Mouse (Mus musculus) ES-E14 (cell line): ENCODE data around the gene Galnt17. TPM values are rescaled to one million over a fixed set of nuclear protein-coding genes. Genes with fewer than 3 reads are reported as not detected.

Experiments
- DNase-seq: peaks from one replicate; pipeline ENCODE4 v3.0.0-alpha.2; 2013; ENCODE audit warnings: low read depth, low spot score
- H3K27ac ChIP-seq: 2 replicates; pipeline ENCODE4 v1.5.1; 2012; ENCODE audit warnings: low read depth, mild to moderate bottlenecking, low read length, moderate library complexity, mixed read lengths; ENCODE audit not compliant: poor library complexity, insufficient read depth, severe bottlenecking
- H3K36me3 ChIP-seq: 2 replicates; pipeline ENCODE4 v1.6.1; 2012; ENCODE audit warnings: mild to moderate bottlenecking, low read length, moderate library complexity, mixed read lengths; ENCODE audit not compliant: control insufficient read depth, poor library complexity, insufficient read depth, severe bottlenecking
- H3K4me1 ChIP-seq, 2 experiments: fragments of 150-350 bp in 1 of 2; sonication (generic) in 1 of 2; 2 replicates each; pipeline ENCODE4 v1.6.1; 2012; ENCODE audit warnings: low read length in 2 of 2, mild to moderate bottlenecking in 1 of 2, mixed read lengths in 1 of 2; ENCODE audit not compliant: control insufficient read depth in 2 of 2, insufficient read depth in 2 of 2, poor library complexity in 1 of 2
- H3K4me3 ChIP-seq, 2 experiments: fragments of 150-350 bp in 1 of 2; sonication (generic) in 1 of 2; 2 replicates each; pipeline ENCODE4 v1.5.1; 2012; ENCODE audit warnings: low read length in 2 of 2, low read depth in 1 of 2, mild to moderate bottlenecking in 1 of 2, mixed read lengths in 1 of 2; ENCODE audit not compliant: insufficient read depth in 1 of 2, poor library complexity in 1 of 2, severe bottlenecking in 1 of 2
- H3K9ac ChIP-seq: 2 replicates; pipeline ENCODE4 v1.6.1; 2012; ENCODE audit warnings: low read depth, mild to moderate bottlenecking, low read length, mixed read lengths; ENCODE audit not compliant: poor library complexity, insufficient read depth, severe bottlenecking
- H3K9me3 ChIP-seq: fragments of 150-350 bp; sonication (generic); 2 replicates; pipeline ENCODE4 v1.6.1; 2012; ENCODE audit warnings: low read depth, mild to moderate bottlenecking, low read length; ENCODE audit not compliant: control insufficient read depth, insufficient read depth
- CHD2 ChIP-seq: IDR thresholded peaks from 2 replicates; pipeline ENCODE4 v1.6.1; 2014; ENCODE audit warnings: mild to moderate bottlenecking, low read depth, low read length, inconsistent platforms
- HCFC1 ChIP-seq: IDR thresholded peaks from 2 replicates; pipeline ENCODE4 v1.6.1; 2012; ENCODE audit warnings: low read length, inconsistent platforms, borderline replicate concordance; ENCODE audit not compliant: insufficient read depth
- MAFK ChIP-seq: IDR thresholded peaks from 2 replicates; pipeline ENCODE4 v1.6.1; 2014; ENCODE audit warnings: mild to moderate bottlenecking, low read depth, low read length, inconsistent platforms; ENCODE audit not compliant: insufficient read depth
- ZC3H11A ChIP-seq: IDR thresholded peaks from 2 replicates; pipeline ENCODE4 v1.6.1; 2012; ENCODE audit warnings: low read depth, mild to moderate bottlenecking, inconsistent platforms, low read length, borderline replicate concordance
- ZNF384 ChIP-seq: IDR thresholded peaks from 2 replicates; pipeline ENCODE4 v1.6.1; 2012; ENCODE audit warnings: low read depth, low read length, inconsistent platforms
- in situ Hi-C, 2 experiments: fragments of 600-800 bp; cut with MboI; formaldehyde crosslinking; loops; one replicate each; pipeline ENCODE4 v1.15.1; 2025; ENCODE audit warnings: low sequenced_read_pairs in 2 of 2, inconsistent platforms in 1 of 2; ENCODE audit not compliant: unreplicated experiment in 2 of 2
- total RNA-seq: library from RNA; depleted of rRNA; stranded (reverse); fragments of 300-350 nt; gene quantifications from 2 replicates; pipeline ENCODE4 v1.2.3, GENCODE M21; 2012

The Galnt17 gene
- total RNA-seq, 1 experiment, result 2.2 TPM

GRCm38 (mm10) chr5:131315016-131315415 lies 6.7 kb upstream of the Galnt17 start:
- in situ Hi-C loops, result no loop called here
- no peaks in the 10 kb centered on the region for H3K4me1 ChIP-seq
- H3K4me3 ChIP-seq, result no peak overlapping the region
- no peak for DNase-seq
- no peak overlapping the region for H3K27ac ChIP-seq
- H3K9ac ChIP-seq, result no peak overlapping the region
- H3K36me3 ChIP-seq, result no peaks in the 10 kb centered on the region
- no peaks in the 10 kb centered on the region for H3K9me3 ChIP-seq
- TF ChIP-seq ZC3H11A, result no peak
- TF ChIP-seq MAFK, result no peak
- TF ChIP-seq HCFC1, result no peak

GRCm38 (mm10) chr5:131307656-131308151 lies 593 bp downstream of the Galnt17 start:
- no peaks in the 10 kb centered on the region for H3K36me3 ChIP-seq
- in situ Hi-C loops, result no loop called here
- H3K4me1 ChIP-seq, result peaks cover 0 to 1% of the 10 kb centered on the region in 2 experiments; a peak in 1 of 4 replicates
- peak overlapping the region; percentile 69 to 80 for H3K4me3 ChIP-seq
- no peaks in the 10 kb centered on the region for H3K9me3 ChIP-seq
- H3K27ac ChIP-seq, result no peak overlapping the region
- peak overlapping the region; percentile 27; the same call in 1 of the 2 replicates for H3K9ac ChIP-seq
- peak; percentile 45 for DNase-seq
- no peak for TF ChIP-seq ZNF384
- TF ChIP-seq HCFC1, result no peak
- TF ChIP-seq ZC3H11A, result no peak
- no peak for TF ChIP-seq CHD2
- TF ChIP-seq MAFK, result no peak

GRCm38 (mm10) chr5:131306908-131307655 lies 1.2 kb downstream of the Galnt17 start:
- DNase-seq, result peak; percentile 34
- Histone ChIP-seq H3K27ac (no peak overlapping the region), H3K36me3 (no peaks in the 10 kb centered on the region), H3K9ac (peak overlapping the region; percentile 27; the same call in 1 of the 2 replicates), H3K4me3 (peak overlapping the region; percentile 69 to 80), H3K9me3 (no peaks in the 10 kb centered on the region), H3K4me1 (peaks cover 0 to 1% of the 10 kb centered on the region in 2 experiments; a peak in 1 of 4 replicates)
- TF ChIP-seq MAFK (no peak), ZC3H11A (no peak), CHD2 (no peak), ZNF384 (no peak), HCFC1 (no peak)
- in situ Hi-C loops, result no loop called here

DNA sequence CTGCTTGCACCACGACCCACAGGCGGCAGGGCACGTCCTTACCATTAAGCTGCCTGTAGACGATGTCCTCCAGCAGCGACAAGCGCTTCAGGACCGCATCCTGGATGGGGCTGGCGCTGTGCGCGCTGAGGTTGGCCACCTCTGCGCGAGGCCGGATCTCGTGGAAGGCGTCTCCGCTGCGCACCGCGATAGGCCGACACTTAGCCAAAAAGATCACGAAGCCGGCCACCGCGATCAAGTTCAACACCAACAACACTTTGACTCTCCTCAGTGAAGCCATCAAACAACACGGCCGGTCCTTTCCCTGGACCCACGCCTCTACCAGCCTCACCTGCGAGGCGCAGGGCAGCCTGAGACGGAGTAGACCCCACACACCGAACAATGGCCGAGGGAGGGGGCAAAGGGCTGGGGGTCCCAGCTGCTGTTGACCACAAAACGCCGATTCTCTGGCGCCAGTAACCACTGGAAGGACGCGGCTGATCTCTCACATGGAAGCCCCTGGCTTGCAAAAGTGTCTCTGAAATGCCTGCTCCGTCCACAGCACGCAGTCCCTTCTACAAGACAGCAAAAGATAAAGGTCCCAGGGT lies 1.9 kb downstream of the Galnt17 start:
- H3K27ac ChIP-seq, result no peak overlapping the region

More for the DNA sequence above, 1.9 kb downstream of the Galnt17 start:
- peak overlapping the region; percentile 69 to 80 for H3K4me3 ChIP-seq
- H3K4me1 ChIP-seq, result peaks cover 0 to 1% of the 10 kb centered on the region in 2 experiments; a peak in 1 of 4 replicates
- DNase-seq, result peak; percentile 17
- H3K9ac ChIP-seq, result no peak overlapping the region
- TF ChIP-seq MAFK (no peak), CHD2 (0 out of 2 replicates have a peak, but pooled peaks have one; percentile 8), HCFC1 (no peak)
- no peaks in the 10 kb centered on the region for H3K36me3 ChIP-seq
- in situ Hi-C loops, result no loop called here
- no peaks in the 10 kb centered on the region for H3K9me3 ChIP-seq
